Mouse (Mus musculus) E14TG2a.4 (cell line): ENCODE measurements around the gene Usp53.

ENCODE experiments used
- CTCF ChIP-seq: conservative IDR thresholded peaks from 2 replicates; pipeline ENCODE4 v1.5.1; 2014; ENCODE audit warnings: low read length
- NANOG ChIP-seq: IDR thresholded peaks from 2 replicates; pipeline ENCODE4 v1.6.1; 2014; ENCODE audit warnings: borderline replicate concordance, low read length, mixed read lengths

- TF ChIP-seq CTCF: no peak
- TF ChIP-seq NANOG: no peak
Observed at GRCm38 (mm10) chr3:123007386-123007785, 23.1 kb upstream of the Usp53 start.
